In genomic region chr5:118756078-118756477, GRCm38 (mm10) we compare ENCODE assay signal across 13 mouse cellular contexts.
DNase-seq lines count a peak whose midpoint lies in the region; ATAC-seq and TF ChIP-seq lines count a peak whose summit lies in the region.
"Had no signal": no experiment of that assay in that cellular context is flagged by ENCODE, and none has a peak within 500 bp of the region (broad histone marks: within the 10 kb centered on the region; RNA-seq: fewer than 3 reads in every experiment).

No protein-coding gene starts in this region.

- peak; percentile 13 for DNase-seq in kidney, adult 2 months
- no peak for DNase-seq in kidney, adult 18-20 months
- no peak for DNase-seq in testis, postnatal 10 days (ENCODE audit: low spot score)
- DNase-seq in cerebellum, postnatal 10 days: peak; percentile 55 to 57
- no peak for DNase-seq in ovary, postnatal 10 days (ENCODE audit: low spot score)
- DNase-seq: heart, adult 11 months; lung, postnatal 14 days had no signal

- H3K27me3 ChIP-seq in kidney, adult 2 months (replicated peaks; ENCODE audit: control insufficient read depth, insufficient read depth, low read length): no peaks in the 10 kb centered on the region
- H3K27me3 ChIP-seq in testis, adult 2 months (ENCODE audit: control insufficient read depth, insufficient read depth, low read length): no peaks in the 10 kb centered on the region
- H3K27me3 ChIP-seq: embryonic facial prominence, embryonic 13.5 days; hindbrain, embryonic 13.5 days had no signal

- no peaks in the 10 kb centered on the region; the same call in none of the 2 replicates for H3K36me3 ChIP-seq in kidney, adult 2 months (ENCODE audit: control insufficient read depth, insufficient read depth, low read length)
- H3K36me3 ChIP-seq in testis, adult 2 months (ENCODE audit: control insufficient read depth, insufficient read depth, low read length): peaks cover 9% of the 10 kb centered on the region

- TF ChIP-seq POLR2A in kidney, adult 2 months (IDR thresholded peaks at IDR 0.05; ENCODE audit: low read depth, low read length): no peak
- no peak for TF ChIP-seq POLR2A in testis, adult 2 months (IDR thresholded peaks at IDR 0.05; ENCODE audit: control insufficient read depth, low read depth, low read length)

- 53% methylated on average over 2 of the region's 2 CpGs for WGBS in kidney, adult 2 months

- no peak overlapping the region for H3K27ac ChIP-seq in kidney, adult 2 months (ENCODE audit: insufficient read depth, low read depth, low read length)
- H3K27ac ChIP-seq in testis, adult 2 months (ENCODE audit: control insufficient read depth, insufficient read depth, low read depth, low read length): no peak overlapping the region
- H3K27ac ChIP-seq: embryonic facial prominence, embryonic 13.5 days; hindbrain, embryonic 13.5 days had no signal

- no peak for ATAC-seq in granulocyte monocyte progenitor cell, adult 5-6 weeks (replicated peaks; ENCODE audit: poor library complexity, severe bottlenecking)
- ATAC-seq: forebrain, embryonic 16.5 days had no signal

- H3K4me3 ChIP-seq in kidney, adult 2 months (ENCODE audit: insufficient read depth, low read depth, low read length): no peak overlapping the region
- H3K4me3 ChIP-seq in testis, adult 2 months (ENCODE audit: control insufficient read depth, low read depth, low read length): no peak overlapping the region
- H3K4me3 ChIP-seq: embryonic facial prominence, embryonic 13.5 days; hindbrain, embryonic 13.5 days; myocyte had no signal

- TF ChIP-seq CTCF in kidney, adult 2 months (conservative IDR thresholded peaks at IDR 0.05; ENCODE audit: insufficient read depth, insufficient read length, low read depth, low read length): no peak; the same call in 1 of the 2 replicates
- peak; percentile 41; the same call in 1 of the 2 replicates for TF ChIP-seq CTCF in testis, adult 2 months (IDR thresholded peaks at IDR 0.05; ENCODE audit: control insufficient read depth, insufficient read depth, insufficient replicate concordance, low read depth, low read length)

- H3K4me1 ChIP-seq in kidney, adult 2 months (ENCODE audit: control insufficient read depth, insufficient read depth, low read length): no peaks in the 10 kb centered on the region
- no peaks in the 10 kb centered on the region for H3K4me1 ChIP-seq in testis, adult 2 months (ENCODE audit: control insufficient read depth, insufficient read depth, low read length)
- H3K4me1 ChIP-seq: embryonic facial prominence, embryonic 13.5 days had no signal

Comparison
In these comparisons a context has a peak if more than half of its experiments do, and no peak if none do; other contexts are left out.
1. DNase-seq: peak in kidney, adult 2 months (single experiment) and cerebellum, postnatal 10 days (2 of 2); none in kidney, adult 18-20 months (single experiment), testis, postnatal 10 days (single experiment) and ovary, postnatal 10 days (single experiment).